Mouse (Mus musculus): ENCODE results near the gene Rpsa.

GRCm38 (mm10) chr9:120133755-120134475 is 6.4 kb downstream of the Rpsa start:
- TF ChIP-seq CTCF (IDR thresholded peaks at IDR 0.05; ENCODE audit: low read depth) (no peak), EP300 (optimal IDR thresholded peaks at IDR 0.05) (no peak)

Data from stomach, postnatal 0 days (tissue).